ENCODE assay signal across 32 mouse cellular contexts in the genomic region with DNA sequence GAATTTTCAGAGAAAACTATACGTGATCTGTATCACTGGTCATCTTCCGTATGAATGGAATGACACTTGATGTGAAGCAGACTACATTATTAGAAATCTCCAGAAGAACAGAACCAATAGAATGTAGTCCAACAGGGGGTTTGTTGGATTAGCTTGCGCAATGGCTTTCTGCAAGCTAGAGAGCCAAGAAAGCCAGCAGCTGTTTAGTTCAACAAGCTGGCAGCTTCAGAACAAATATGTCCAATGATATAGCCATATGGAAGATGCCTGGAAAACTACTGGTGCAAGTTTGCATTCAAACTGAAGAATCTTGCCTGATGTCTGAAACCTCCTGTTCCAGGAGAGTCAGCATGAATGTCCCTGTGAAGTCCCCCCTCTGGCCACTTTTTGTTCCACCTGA. TPM values are rescaled to one million over a fixed set of nuclear protein-coding genes. Genes with fewer than 3 reads are reported as not detected.
DNase-seq lines count a peak whose midpoint lies in the region; ATAC-seq and TF ChIP-seq lines count a peak whose summit lies in the region.
"Had no signal": no experiment of that assay in that cellular context is flagged by ENCODE, and none has a peak within 500 bp of the region (broad histone marks: within the 10 kb centered on the region; RNA-seq: fewer than 3 reads in every experiment).

No protein-coding gene starts in this region.

- H3ac ChIP-seq in C2C12 (ENCODE audit: control insufficient read depth, insufficient read length, low read depth): no peak overlapping the region

- H3K4me3 ChIP-seq in heart, embryonic 11.5 days (ENCODE audit: low read depth, low read length): no peak overlapping the region
- H3K4me3 ChIP-seq in liver, adult 2 months (ENCODE audit: insufficient read depth, low read depth, low read length): no peak overlapping the region
- H3K4me3 ChIP-seq in liver, embryonic 11.5 days (ENCODE audit: low read depth, low read length): no peak overlapping the region
- H3K4me3 ChIP-seq in C2C12 (ENCODE audit: insufficient read depth, poor library complexity, severe bottlenecking): no peak overlapping the region
- H3K4me3 ChIP-seq: erythroblast, embryonic 14.5 days; forebrain, embryonic 12.5 days; gastrocnemius, adult 2 months; heart, adult 2 months; heart, embryonic 13.5 days; hindbrain, embryonic 15.5 days; kidney, embryonic 15.5 days; limb, embryonic 10.5 days; limb, embryonic 15.5 days; liver, embryonic 15.5 days; midbrain, embryonic 10.5 days; neural tube, embryonic 13.5 days had no signal

- no peaks in the 10 kb centered on the region for H3K27me3 ChIP-seq in heart, embryonic 11.5 days (ENCODE audit: control insufficient read depth, insufficient read depth, low read length)
- no peaks in the 10 kb centered on the region for H3K27me3 ChIP-seq in liver, adult 2 months (ENCODE audit: control insufficient read depth, insufficient read depth, low read length)
- H3K27me3 ChIP-seq in liver, embryonic 11.5 days (replicated peaks; ENCODE audit: control insufficient read depth, insufficient read depth, low read length): no peaks in the 10 kb centered on the region
- H3K27me3 ChIP-seq in C2C12 (ENCODE audit: control insufficient read depth, insufficient read depth, insufficient read length): no peaks in the 10 kb centered on the region
- H3K27me3 ChIP-seq: forebrain, embryonic 12.5 days; heart, embryonic 13.5 days; hindbrain, embryonic 15.5 days; kidney, embryonic 15.5 days; limb, embryonic 15.5 days; liver, embryonic 15.5 days; neural tube, embryonic 13.5 days had no signal

- DNase-seq in heart, adult 11 months: peak; percentile 36
- DNase-seq in liver, adult 2 months (ENCODE audit: extremely low read depth, low read depth, low spot score): peak; percentile 71
- DNase-seq in liver, embryonic 11.5 days (ENCODE audit: low spot score): no peak
- DNase-seq in layer of hippocampus, adult 9-11 months: peak; percentile 13
- DNase-seq: adrenal gland, postnatal 25 days; cerebellum, adult 2 months; cerebellum, postnatal 14 days; gastrocnemius, adult 2 months; gastrocnemius, postnatal 36 days; heart, adult 2 months; heart, postnatal 10 days; kidney, adult 18-20 months; kidney, postnatal 25 days; lung, postnatal 14 days; right cerebral cortex, postnatal 4 days; thymus, postnatal 4 days had no signal

- no peak overlapping the region for H3K27ac ChIP-seq in heart, embryonic 11.5 days (ENCODE audit: low read depth, low read length)
- no peak overlapping the region for H3K27ac ChIP-seq in liver, adult 2 months (replicated peaks; ENCODE audit: insufficient read depth, low read depth, low read length)
- H3K27ac ChIP-seq in liver, embryonic 11.5 days (ENCODE audit: low read depth, low read length): no peak overlapping the region
- H3K27ac ChIP-seq: forebrain, embryonic 12.5 days; gastrocnemius, adult 2 months; heart, adult 2 months; heart, embryonic 13.5 days; hindbrain, embryonic 15.5 days; kidney, embryonic 15.5 days; limb, embryonic 10.5 days; limb, embryonic 15.5 days; liver, embryonic 15.5 days; midbrain, embryonic 10.5 days; neural tube, embryonic 13.5 days; stomach, postnatal 0 days had no signal

- no peak for ATAC-seq in heart, embryonic 11.5 days (replicated peaks; ENCODE audit: insufficient number of reproducible peaks, low FRiP score, low TSS enrichment)
- no peak for ATAC-seq in liver, embryonic 11.5 days (replicated peaks; ENCODE audit: low FRiP score)
- no peak for ATAC-seq in erythroid progenitor cell, adult 5-6 weeks (replicated peaks; ENCODE audit: low FRiP score, poor library complexity, severe bottlenecking)
- ATAC-seq: inflammation-experienced regulatory T-cells, adult 6 months; midbrain, embryonic 16.5 days had no signal

- H3K79me3 ChIP-seq in C2C12 (ENCODE audit: low read depth): no peaks in the 10 kb centered on the region

- WGBS in heart, embryonic 11.5 days (ENCODE audit: insufficient replicate concordance): 87% methylated on average over 3 of the region's 3 CpGs
- WGBS in liver, adult 2 months: 38% methylated on average over 3 of the region's 3 CpGs
- WGBS in liver, embryonic 11.5 days: 91% methylated on average over 3 of the region's 3 CpGs

- no peaks in the 10 kb centered on the region for H3K36me3 ChIP-seq in heart, embryonic 11.5 days (ENCODE audit: control insufficient read depth, insufficient read depth, low read length)
- H3K36me3 ChIP-seq in liver, adult 2 months (ENCODE audit: control insufficient read depth, insufficient read depth, low read length): no peaks in the 10 kb centered on the region
- H3K36me3 ChIP-seq in liver, embryonic 11.5 days (ENCODE audit: control insufficient read depth, insufficient read depth, low read length): no peaks in the 10 kb centered on the region
- no peaks in the 10 kb centered on the region for H3K36me3 ChIP-seq in C2C12 (ENCODE audit: control insufficient read depth, insufficient read depth)
- H3K36me3 ChIP-seq: forebrain, embryonic 12.5 days; heart, embryonic 13.5 days; hindbrain, embryonic 15.5 days; kidney, embryonic 15.5 days; limb, embryonic 10.5 days; limb, embryonic 15.5 days; liver, embryonic 15.5 days; midbrain, embryonic 10.5 days; neural tube, embryonic 13.5 days had no signal

- no peak overlapping the region for H3K9ac ChIP-seq in heart, embryonic 11.5 days (ENCODE audit: low read depth, low read length)
- H3K9ac ChIP-seq in liver, adult 2 months (ENCODE audit: low read depth, low read length): no peak overlapping the region
- H3K9ac ChIP-seq in liver, embryonic 11.5 days (ENCODE audit: low read depth, low read length): no peak overlapping the region
- H3K9ac ChIP-seq: forebrain, embryonic 12.5 days; heart, embryonic 13.5 days; hindbrain, embryonic 15.5 days; kidney, embryonic 15.5 days; limb, embryonic 15.5 days; liver, embryonic 15.5 days; neural tube, embryonic 13.5 days had no signal

- H3K4me1 ChIP-seq in heart, embryonic 11.5 days (ENCODE audit: control insufficient read depth, insufficient read depth, low read length): no peaks in the 10 kb centered on the region
- H3K4me1 ChIP-seq in liver, adult 2 months (ENCODE audit: control insufficient read depth, insufficient read depth, low read length): no peaks in the 10 kb centered on the region
- H3K4me1 ChIP-seq in liver, embryonic 11.5 days (replicated peaks; ENCODE audit: control insufficient read depth, insufficient read depth, low read length): no peaks in the 10 kb centered on the region
- H3K4me1 ChIP-seq: forebrain, embryonic 12.5 days; heart, embryonic 13.5 days; hindbrain, embryonic 15.5 days; kidney, embryonic 15.5 days; limb, embryonic 10.5 days; limb, embryonic 15.5 days; liver, embryonic 15.5 days; midbrain, embryonic 10.5 days; neural tube, embryonic 13.5 days had no signal

- no peaks in the 10 kb centered on the region for H3K9me3 ChIP-seq in heart, embryonic 11.5 days (replicated peaks; ENCODE audit: control insufficient read depth, low read length)
- no peaks in the 10 kb centered on the region for H3K9me3 ChIP-seq in liver, embryonic 11.5 days (ENCODE audit: control insufficient read depth, low read length)
- H3K9me3 ChIP-seq: forebrain, embryonic 12.5 days; heart, embryonic 13.5 days; hindbrain, embryonic 15.5 days; kidney, embryonic 15.5 days; limb, embryonic 10.5 days; limb, embryonic 15.5 days; liver, embryonic 15.5 days; midbrain, embryonic 10.5 days; neural tube, embryonic 13.5 days had no signal

- no peak for TF ChIP-seq CTCF in liver, adult 2 months (IDR thresholded peaks at IDR 0.05; ENCODE audit: low read depth, low read length)
- TF ChIP-seq CTCF in C2C12 (IDR thresholded peaks at IDR 0.05; ENCODE audit: control insufficient read depth, insufficient read depth, insufficient read length): no peak

- TF ChIP-seq POLR2A in liver, adult 2 months (IDR thresholded peaks at IDR 0.05; ENCODE audit: extremely low read depth, insufficient read depth, low read length): no peak

- no peaks in the 10 kb centered on the region for H3K79me2 ChIP-seq in liver, adult 2 months (ENCODE audit: control insufficient read depth, insufficient read depth, low read length)
- H3K79me2 ChIP-seq in C2C12 (ENCODE audit: control insufficient read depth, insufficient read depth): no peaks in the 10 kb centered on the region

- H3K4me2 ChIP-seq in heart, embryonic 11.5 days: no peak overlapping the region
- H3K4me2 ChIP-seq in liver, embryonic 11.5 days: no peak overlapping the region
- H3K4me2 ChIP-seq: forebrain, embryonic 12.5 days; heart, embryonic 13.5 days; hindbrain, embryonic 15.5 days; kidney, embryonic 15.5 days; limb, embryonic 15.5 days; liver, embryonic 15.5 days; neural tube, embryonic 13.5 days had no signal

TF ChIP-seq in C2C12, 6 proteins besides CTCF, POLR2A, EP300 and RAD21:
- TF ChIP-seq USF1 (IDR thresholded peaks at IDR 0.05; ENCODE audit: low read depth): no peak
- peak; percentile 18 for TF ChIP-seq CEBPB (IDR thresholded peaks at IDR 0.05; ENCODE audit: low read depth)

RNA-seq across cellular contexts. Expression of a gene that starts 35.7 kb away (rescaled TPM):
- 100 and 101 TPM in 2 replicates for polyA plus RNA-seq in heart, embryonic 11.5 days (2014; fragmentation: Nextera tagmentation; extraction: Ambion mirVana)
- 37.9 and 39.7 TPM in 2 replicates for total RNA-seq in liver, adult 2 months (2014; rRNA removed)
- 7.6 and 8.7 TPM in 2 replicates for polyA plus RNA-seq in liver, adult 2 months (2012; rRNA removed)
- 61.4 and 67.7 TPM in 2 replicates for polyA plus RNA-seq in liver, embryonic 11.5 days (2014; fragmentation: Nextera tagmentation; extraction: Ambion mirVana)
- 22.7 TPM for polyA plus RNA-seq in C2C12 (2012; fragmentation: generic; extraction: Trizol)
- total RNA-seq in erythroid progenitor cell, adult 5-6 weeks (2015; ENCODE audit: low replicate concordance): 70.6 and 75.9 TPM in 2 replicates
- 45.8 and 89.8 TPM in 2 replicates for total RNA-seq in erythroid progenitor cell, adult 5-6 weeks (2017; ENCODE audit: low replicate concordance)
